Mouse (Mus musculus): ENCODE measurements at regions not wholly inside any gene's neighbourhood (a gene's known extent, or its start where the extent isn't known, plus 50 kb on each side); places are given as distances from the start of the nearest gene placed in this dataset.

GRCm38 (mm10) chr8:91987854-91988253 lies 186.0 kb upstream of the Irx3 start:
- TF ChIP-seq EP300 (IDR thresholded peaks at IDR 0.05), result no peak
- no peak for TF ChIP-seq CTCF (IDR thresholded peaks at IDR 0.05)

Measured in lung, postnatal 0 days (tissue).